Mouse (Mus musculus): ENCODE measurements around the gene Cdyl2. TPM values are rescaled to one million over a fixed set of nuclear protein-coding genes. Genes with fewer than 3 reads are reported as not detected.

Cdyl2 gene
- polyA plus RNA-seq, 1 experiment, result 18.7 TPM

DNA sequence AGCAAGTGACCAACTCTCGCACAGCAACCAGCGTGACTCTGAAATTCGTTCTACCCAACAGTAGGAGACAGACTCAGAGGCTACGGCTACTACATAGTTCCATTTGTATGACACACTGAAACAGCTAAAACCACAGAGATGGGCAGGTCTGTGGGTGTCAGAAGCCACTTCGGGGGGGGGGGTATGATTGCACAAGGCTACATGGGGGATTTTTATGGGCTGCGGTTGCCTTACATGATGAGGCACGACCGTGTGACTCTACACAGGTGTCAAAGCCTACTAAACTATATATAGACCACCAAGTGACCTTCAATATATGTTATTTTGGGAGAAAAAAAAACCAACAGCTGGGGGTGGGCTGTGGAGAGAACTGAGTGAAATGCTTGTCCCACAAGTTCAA is 96.8 kb downstream of the Cdyl2 start:
- Histone ChIP-seq H3K9ac (ENCODE audit: low read depth, poor library complexity, severe bottlenecking) (no peak overlapping the region), H3K4me1 (ENCODE audit: control insufficient read depth, insufficient read depth, low read length) (no peaks in the 10 kb centered on the region), H3K4me3 (ENCODE audit: low read depth, low read length) (no peak overlapping the region), H3K9me3 (replicated peaks; ENCODE audit: control insufficient read depth, insufficient read depth, low read length, poor library complexity, severe bottlenecking) (no peaks in the 10 kb centered on the region), H3K27me3 (ENCODE audit: control insufficient read depth, insufficient read depth, low read length, poor library complexity, severe bottlenecking) (no peaks in the 10 kb centered on the region), H3K36me3 (ENCODE audit: control insufficient read depth, insufficient read depth, low read length, poor library complexity, severe bottlenecking) (peaks cover 11% of the 10 kb centered on the region; the same call in 1 of the 2 replicates), H3K27ac (ENCODE audit: insufficient read depth, low read length) (no peak overlapping the region)
- no peak for TF ChIP-seq POLR2A (IDR thresholded peaks at IDR 0.05; ENCODE audit: insufficient read depth, low read length)
- no peak for TF ChIP-seq EP300 (IDR thresholded peaks at IDR 0.05; ENCODE audit: insufficient read depth, low read depth, low read length)
- no peak for TF ChIP-seq CTCF (IDR thresholded peaks at IDR 0.05; ENCODE audit: low read depth, low read length)

DNA sequence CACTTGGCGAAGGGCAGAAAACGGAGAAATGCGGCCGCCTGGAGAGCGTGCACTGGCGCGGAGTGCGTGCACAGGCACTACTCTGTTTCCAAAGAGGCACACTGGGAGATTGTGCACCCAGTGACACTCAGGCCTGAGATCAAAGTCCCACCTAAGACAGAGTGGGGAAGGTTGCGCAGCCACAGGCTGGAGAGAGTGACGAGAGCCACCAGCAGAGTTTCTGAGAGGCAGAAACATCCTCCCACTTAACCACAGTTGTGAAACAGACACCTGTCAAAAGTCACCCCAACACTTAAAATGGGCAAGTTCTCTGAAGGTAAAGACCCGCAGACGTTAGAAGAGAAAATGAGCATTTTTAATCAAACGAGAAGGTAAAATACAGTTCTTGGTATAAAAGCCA is 97.5 kb downstream of the Cdyl2 start:
- Histone ChIP-seq H3K27me3 (ENCODE audit: control insufficient read depth, insufficient read depth, low read length, poor library complexity, severe bottlenecking) (no peaks in the 10 kb centered on the region), H3K27ac (ENCODE audit: insufficient read depth, low read length) (no peak overlapping the region), H3K9ac (ENCODE audit: low read depth, poor library complexity, severe bottlenecking) (no peak overlapping the region), H3K4me3 (ENCODE audit: low read depth, low read length) (no peak overlapping the region), H3K4me1 (ENCODE audit: control insufficient read depth, insufficient read depth, low read length) (no peaks in the 10 kb centered on the region), H3K9me3 (replicated peaks; ENCODE audit: control insufficient read depth, insufficient read depth, low read length, poor library complexity, severe bottlenecking) (no peaks in the 10 kb centered on the region), H3K36me3 (ENCODE audit: control insufficient read depth, insufficient read depth, low read length, poor library complexity, severe bottlenecking) (peaks cover 11% of the 10 kb centered on the region; the same call in 1 of the 2 replicates)
- TF ChIP-seq EP300 (IDR thresholded peaks at IDR 0.05; ENCODE audit: insufficient read depth, low read depth, low read length), result no peak
- no peak for TF ChIP-seq POLR2A (IDR thresholded peaks at IDR 0.05; ENCODE audit: insufficient read depth, low read length)
- no peak for TF ChIP-seq CTCF (IDR thresholded peaks at IDR 0.05; ENCODE audit: low read depth, low read length)

DNA sequence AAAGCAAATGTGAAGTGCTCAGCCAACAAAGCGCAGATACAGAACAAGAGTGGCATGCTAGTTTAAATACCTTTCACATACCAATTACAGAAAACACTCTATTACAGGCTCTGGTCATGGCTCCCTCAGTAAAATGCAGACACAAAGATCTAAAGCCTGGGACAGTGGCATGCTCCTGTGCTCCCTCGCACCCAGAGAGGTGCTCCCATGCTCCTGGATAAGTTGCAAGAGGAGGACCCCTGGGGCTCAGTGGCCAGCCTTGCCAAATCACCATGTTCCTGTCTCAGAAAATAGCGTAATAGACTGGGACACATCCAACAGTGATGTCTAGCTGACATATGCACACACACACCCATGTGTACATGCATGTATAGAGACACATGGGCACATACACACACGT is 98.4 kb downstream of the Cdyl2 start:
- H3K36me3 ChIP-seq (ENCODE audit: control insufficient read depth, insufficient read depth, low read length, poor library complexity, severe bottlenecking), result peaks cover 13% of the 10 kb centered on the region; the same call in 1 of the 2 replicates
- no peak overlapping the region for H3K27ac ChIP-seq (ENCODE audit: insufficient read depth, low read length)
- TF ChIP-seq CTCF (IDR thresholded peaks at IDR 0.05; ENCODE audit: low read depth, low read length) (no peak), EP300 (IDR thresholded peaks at IDR 0.05; ENCODE audit: insufficient read depth, low read depth, low read length) (no peak), POLR2A (IDR thresholded peaks at IDR 0.05; ENCODE audit: insufficient read depth, low read length) (no peak)
- H3K4me1 ChIP-seq (ENCODE audit: control insufficient read depth, insufficient read depth, low read length), result no peaks in the 10 kb centered on the region
- no peaks in the 10 kb centered on the region for H3K9me3 ChIP-seq (replicated peaks; ENCODE audit: control insufficient read depth, insufficient read depth, low read length, poor library complexity, severe bottlenecking)
- no peak overlapping the region for H3K4me3 ChIP-seq (ENCODE audit: low read depth, low read length)
- no peaks in the 10 kb centered on the region for H3K27me3 ChIP-seq (ENCODE audit: control insufficient read depth, insufficient read depth, low read length, poor library complexity, severe bottlenecking)
- H3K9ac ChIP-seq (ENCODE audit: low read depth, poor library complexity, severe bottlenecking), result no peak overlapping the region

DNA sequence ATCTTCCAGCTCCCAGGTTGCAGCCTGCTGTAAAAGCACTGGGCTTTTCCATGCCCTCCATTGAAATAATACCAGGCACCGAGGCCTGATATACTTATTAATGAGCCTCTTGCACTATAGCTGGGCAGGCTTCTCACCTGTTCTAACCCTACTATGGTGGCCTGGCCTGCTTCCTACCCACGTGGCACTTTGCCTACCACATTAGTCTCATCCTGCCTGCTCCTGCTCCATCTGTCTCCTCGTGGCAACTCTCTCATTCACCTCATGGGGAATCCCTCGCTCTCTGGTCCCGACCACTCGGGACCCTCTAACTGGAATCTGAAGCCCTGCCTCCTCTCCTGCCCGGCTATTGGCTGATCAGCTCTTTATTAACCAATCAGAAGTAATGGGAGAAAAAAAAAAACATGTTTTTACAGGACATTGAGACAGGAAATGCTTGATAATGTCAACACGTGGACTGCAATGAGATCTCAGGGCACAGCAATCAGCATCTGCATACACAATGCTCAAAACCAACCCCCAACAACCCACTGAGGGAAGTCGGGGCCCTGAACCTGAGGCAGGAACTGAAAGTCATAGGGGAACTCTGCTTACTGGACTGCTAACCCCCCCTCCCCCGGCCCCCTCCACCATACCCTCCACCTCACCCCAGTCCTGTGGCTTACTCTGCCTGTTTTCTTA is 99.2 kb downstream of the Cdyl2 start:
- Histone ChIP-seq H3K36me3 (ENCODE audit: control insufficient read depth, insufficient read depth, low read length, poor library complexity, severe bottlenecking) (peaks cover 13% of the 10 kb centered on the region; the same call in 1 of the 2 replicates), H3K27me3 (ENCODE audit: control insufficient read depth, insufficient read depth, low read length, poor library complexity, severe bottlenecking) (no peaks in the 10 kb centered on the region), H3K9me3 (replicated peaks; ENCODE audit: control insufficient read depth, insufficient read depth, low read length, poor library complexity, severe bottlenecking) (no peaks in the 10 kb centered on the region), H3K27ac (ENCODE audit: insufficient read depth, low read length) (no peak overlapping the region), H3K9ac (ENCODE audit: low read depth, poor library complexity, severe bottlenecking) (no peak overlapping the region), H3K4me1 (ENCODE audit: control insufficient read depth, insufficient read depth, low read length) (no peaks in the 10 kb centered on the region), H3K4me3 (ENCODE audit: low read depth, low read length) (no peak overlapping the region)
- no peak for TF ChIP-seq EP300 (IDR thresholded peaks at IDR 0.05; ENCODE audit: insufficient read depth, low read depth, low read length)
- no peak for TF ChIP-seq CTCF (IDR thresholded peaks at IDR 0.05; ENCODE audit: low read depth, low read length)
- no peak for TF ChIP-seq POLR2A (IDR thresholded peaks at IDR 0.05; ENCODE audit: insufficient read depth, low read length)

DNA sequence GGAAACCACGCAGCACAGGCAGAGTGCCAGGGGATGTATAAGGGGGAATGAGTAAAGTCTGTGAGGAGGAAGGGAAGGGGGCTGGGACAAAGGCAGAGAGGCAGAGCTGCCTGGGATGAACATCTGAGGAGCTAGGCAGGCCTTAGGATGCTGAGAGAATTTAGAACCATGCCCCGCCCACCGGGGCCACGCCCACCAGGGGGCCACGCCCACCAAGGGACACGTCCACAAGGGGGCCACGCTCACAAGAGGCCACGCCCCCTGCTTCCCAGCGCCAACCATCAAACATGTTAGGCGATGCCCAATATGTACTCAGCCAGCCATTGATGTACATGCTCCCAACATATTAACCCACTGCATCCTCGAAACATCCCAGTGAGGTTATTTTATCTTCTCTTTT is 102.7 kb downstream of the Cdyl2 start:
- no peaks in the 10 kb centered on the region for H3K27me3 ChIP-seq (ENCODE audit: control insufficient read depth, insufficient read depth, low read length, poor library complexity, severe bottlenecking)
- H3K27ac ChIP-seq (ENCODE audit: insufficient read depth, low read length), result no peak overlapping the region
- no peak overlapping the region for H3K4me3 ChIP-seq (ENCODE audit: low read depth, low read length)
- H3K9ac ChIP-seq (ENCODE audit: low read depth, poor library complexity, severe bottlenecking), result no peak overlapping the region
- peaks cover 12% of the 10 kb centered on the region for H3K36me3 ChIP-seq (ENCODE audit: control insufficient read depth, insufficient read depth, low read length, poor library complexity, severe bottlenecking)
- no peaks in the 10 kb centered on the region for H3K9me3 ChIP-seq (replicated peaks; ENCODE audit: control insufficient read depth, insufficient read depth, low read length, poor library complexity, severe bottlenecking)
- H3K4me1 ChIP-seq (ENCODE audit: control insufficient read depth, insufficient read depth, low read length), result no peaks in the 10 kb centered on the region
- TF ChIP-seq CTCF (IDR thresholded peaks at IDR 0.05; ENCODE audit: low read depth, low read length) (no peak), EP300 (IDR thresholded peaks at IDR 0.05; ENCODE audit: insufficient read depth, low read depth, low read length) (no peak), POLR2A (IDR thresholded peaks at IDR 0.05; ENCODE audit: insufficient read depth, low read length) (no peak)

DNA sequence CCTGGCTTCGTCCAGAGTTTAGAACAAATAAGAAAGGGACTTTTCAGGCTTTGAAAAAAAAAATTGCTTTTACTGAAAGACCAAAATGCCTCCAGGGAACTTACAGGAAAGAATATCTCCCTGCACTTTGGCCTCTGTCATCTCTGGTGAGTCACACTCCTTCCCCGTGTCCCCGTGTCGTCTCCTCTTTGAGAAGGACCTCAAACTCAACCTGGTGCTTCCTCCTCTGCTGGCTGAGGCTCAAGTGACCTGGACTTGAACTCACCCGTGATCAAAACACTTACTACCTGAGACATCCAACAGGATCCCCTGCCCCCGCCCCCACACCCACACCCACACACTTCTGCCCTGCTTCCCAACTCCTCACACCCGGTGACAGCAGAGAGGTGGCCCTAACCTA is 103.8 kb downstream of the Cdyl2 start:
- Histone ChIP-seq H3K27me3 (ENCODE audit: control insufficient read depth, insufficient read depth, low read length, poor library complexity, severe bottlenecking) (no peaks in the 10 kb centered on the region), H3K27ac (ENCODE audit: insufficient read depth, low read length) (no peak overlapping the region), H3K9ac (ENCODE audit: low read depth, poor library complexity, severe bottlenecking) (no peak overlapping the region), H3K4me1 (ENCODE audit: control insufficient read depth, insufficient read depth, low read length) (no peaks in the 10 kb centered on the region), H3K9me3 (replicated peaks; ENCODE audit: control insufficient read depth, insufficient read depth, low read length, poor library complexity, severe bottlenecking) (no peaks in the 10 kb centered on the region), H3K4me3 (ENCODE audit: low read depth, low read length) (no peak overlapping the region), H3K36me3 (ENCODE audit: control insufficient read depth, insufficient read depth, low read length, poor library complexity, severe bottlenecking) (peaks cover 23% of the 10 kb centered on the region)
- no peak for TF ChIP-seq EP300 (IDR thresholded peaks at IDR 0.05; ENCODE audit: insufficient read depth, low read depth, low read length)
- no peak for TF ChIP-seq CTCF (IDR thresholded peaks at IDR 0.05; ENCODE audit: low read depth, low read length)
- no peak for TF ChIP-seq POLR2A (IDR thresholded peaks at IDR 0.05; ENCODE audit: insufficient read depth, low read length)
